Mouse (Mus musculus) heart, postnatal 0 days (tissue): ENCODE results near the gene Gimap3.

ENCODE experiments used
- CTCF ChIP-seq: IDR thresholded peaks from 2 replicates; pipeline ENCODE4 v1.5.1; 2016; ENCODE audit warnings: antibody characterized with exemption, control low read depth, low read depth
- EP300 ChIP-seq: IDR thresholded peaks from 2 replicates; pipeline ENCODE4 v1.6.1; 2016; ENCODE audit warnings: antibody characterized with exemption, low read depth

- TF ChIP-seq CTCF: no peak
- no peak for TF ChIP-seq EP300
Measured at GRCm38 (mm10) chr6:48723468-48723867, 47.2 kb downstream of the Gimap3 start.
